Mouse (Mus musculus): ENCODE data around the gene Cdca7l.
"Not testable (repeated sequence)": the region's sequence is repeated elsewhere in the genome, so short reads cannot be mapped to it uniquely, and the experiment has no call there.

The Cdca7l gene

GRCm38 (mm10) chr12:117803989-117804388, at the start of gene Cdca7l:
Gene Cdca7l (plus strand): TSS chr12:117804289.
- DNase-seq (ENCODE audit: low spot score in 2 of 2) = not testable (repeated sequence)

DNA sequence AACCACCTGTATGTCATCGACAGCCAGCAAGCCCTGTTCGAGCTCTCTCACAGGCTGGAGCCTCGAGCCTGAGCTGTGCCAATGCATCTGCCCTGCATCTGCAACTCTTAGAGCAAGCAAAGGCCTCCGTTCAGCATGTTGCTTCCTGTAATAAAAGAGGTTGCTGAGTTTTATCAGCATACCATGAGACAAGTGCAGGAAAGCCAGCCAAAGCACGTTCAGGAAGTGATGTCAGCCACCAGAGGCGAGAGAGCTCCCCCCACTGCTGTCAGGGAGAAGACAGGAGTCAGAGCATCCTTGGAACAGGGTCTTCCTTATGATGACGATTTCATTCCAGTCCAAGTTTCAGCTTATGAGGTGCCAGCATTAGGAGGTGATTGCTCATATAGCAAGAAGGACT, 48.1 kb upstream of the Cdca7l start:
- no peak for DNase-seq (ENCODE audit: low spot score in 2 of 2)

DNA sequence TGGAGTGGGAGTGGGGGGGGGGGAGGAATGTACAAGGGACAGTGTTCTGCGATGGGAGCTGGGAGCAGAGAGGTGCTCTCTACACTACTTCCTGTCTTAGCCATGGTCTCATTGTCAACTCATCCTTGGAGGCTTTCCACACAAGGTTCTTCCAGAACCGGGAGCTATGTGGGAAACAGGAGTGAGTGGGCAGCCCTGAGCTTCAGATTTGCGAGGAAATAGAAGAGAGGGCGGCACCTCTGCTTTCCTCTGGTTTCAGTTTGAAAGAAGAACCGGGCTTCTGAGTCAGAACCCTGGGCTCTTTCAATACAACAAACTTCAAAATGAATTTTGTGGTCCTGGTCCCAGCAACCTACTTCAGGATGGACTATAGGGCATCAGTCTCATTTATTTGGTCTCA, 43.7 kb upstream of the Cdca7l start:
- no peak for DNase-seq (ENCODE audit: low spot score in 2 of 2)

GRCm38 (mm10) chr12:117760846-117761245, 43.2 kb upstream of the Cdca7l start:
- DNase-seq (ENCODE audit: low spot score in 2 of 2) = no peak

- DNase-seq (ENCODE audit: low spot score in 2 of 2) = peak; percentile 45 to 47
These were observed 42.4 kb upstream of the Cdca7l start for GRCm38 (mm10) chr12:117761698-117762097.

GRCm38 (mm10) chr12:117763247-117763646, 40.8 kb upstream of the Cdca7l start:
- no peak for DNase-seq (ENCODE audit: low spot score in 2 of 2)

DNA sequence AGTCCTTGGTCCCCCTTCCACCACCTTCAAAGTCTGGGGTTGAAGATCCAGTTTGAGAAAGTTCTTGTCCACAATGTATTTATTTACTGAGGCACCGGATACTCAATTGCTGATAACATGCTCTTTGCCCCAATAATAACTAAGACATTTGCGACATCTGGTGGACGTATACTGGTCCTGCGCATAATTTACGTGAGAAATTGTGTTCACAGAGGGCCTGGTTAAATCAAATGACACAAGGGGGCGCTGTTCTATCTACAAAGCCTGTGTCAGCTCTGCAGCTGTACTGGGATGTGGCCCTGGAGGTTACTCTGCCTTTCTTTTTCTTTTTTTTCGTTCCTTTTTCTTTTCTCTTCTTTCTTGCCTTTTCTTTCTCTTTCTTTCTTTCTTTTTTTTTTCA, 39.2 kb upstream of the Cdca7l start:
- DNase-seq (ENCODE audit: low spot score in 2 of 2) = peak; percentile 41 to 67

- DNase-seq (ENCODE audit: low spot score in 2 of 2) = peak; percentile 38 to 73
These were observed 35.0 kb upstream of the Cdca7l start for GRCm38 (mm10) chr12:117769113-117769512.

DNA sequence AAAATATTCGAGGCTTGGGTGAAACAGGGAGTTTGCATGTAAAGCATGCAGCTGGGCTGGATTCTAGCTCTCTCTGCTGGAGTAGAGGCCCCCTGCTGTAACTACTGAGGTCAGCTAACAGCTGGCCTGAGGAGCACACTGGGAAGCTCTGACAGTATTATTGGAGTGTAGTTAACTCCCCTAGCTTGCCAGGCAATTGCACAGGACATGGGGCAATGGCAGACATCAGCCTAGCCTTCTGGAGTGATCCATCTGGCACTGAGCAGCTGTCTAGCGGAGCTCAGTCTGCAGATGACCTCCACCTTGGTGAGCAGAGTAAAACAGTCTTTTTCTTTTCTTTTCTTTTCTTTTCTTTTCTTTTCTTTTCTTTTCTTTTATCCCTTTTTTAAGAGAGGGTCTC, 33.9 kb upstream of the Cdca7l start:
- DNase-seq (ENCODE audit: low spot score in 2 of 2) = no peak

- no peak for DNase-seq (ENCODE audit: low spot score in 2 of 2)
These were observed 32.9 kb upstream of the Cdca7l start for GRCm38 (mm10) chr12:117771156-117771555.

GRCm38 (mm10) chr12:117772638-117773037, 31.5 kb upstream of the Cdca7l start:
- peak; percentile 55 to 74 for DNase-seq (ENCODE audit: low spot score in 2 of 2)

- no peak for DNase-seq (ENCODE audit: low spot score in 2 of 2)
These were observed 27.2 kb upstream of the Cdca7l start for GRCm38 (mm10) chr12:117776841-117777240.

DNA sequence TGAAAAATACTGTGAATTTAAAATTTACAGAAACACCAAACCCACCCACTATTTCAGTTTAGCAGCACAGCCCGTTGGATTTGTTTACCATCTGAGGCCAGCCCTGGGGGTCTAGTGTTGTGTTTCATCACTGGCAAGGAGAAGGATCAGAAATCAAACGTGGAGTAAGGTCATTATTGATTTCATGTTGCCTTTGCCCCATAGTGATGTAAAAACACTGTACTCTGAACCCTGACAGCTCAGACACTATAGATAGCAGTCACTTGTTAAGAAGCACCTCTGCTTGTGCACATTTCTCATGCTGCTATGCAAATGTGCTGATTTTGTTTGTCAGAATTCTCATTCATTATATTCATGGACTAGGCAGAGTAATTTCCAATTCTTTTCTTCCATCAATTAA, 22.7 kb upstream of the Cdca7l start:
- no peak for DNase-seq (ENCODE audit: low spot score in 2 of 2)

GRCm38 (mm10) chr12:117783426-117783825, 20.7 kb upstream of the Cdca7l start:
- DNase-seq (ENCODE audit: low spot score in 2 of 2) = no peak

GRCm38 (mm10) chr12:117786621-117787020, 17.5 kb upstream of the Cdca7l start:
- DNase-seq (ENCODE audit: low spot score in 2 of 2) = no peak

GRCm38 (mm10) chr12:117788513-117789011, 15.5 kb upstream of the Cdca7l start:
- no peak for DNase-seq (ENCODE audit: low spot score in 2 of 2)

- DNase-seq (ENCODE audit: low spot score in 2 of 2) = no peak
These were observed 15.1 kb upstream of the Cdca7l start for GRCm38 (mm10) chr12:117789017-117789416.

DNA sequence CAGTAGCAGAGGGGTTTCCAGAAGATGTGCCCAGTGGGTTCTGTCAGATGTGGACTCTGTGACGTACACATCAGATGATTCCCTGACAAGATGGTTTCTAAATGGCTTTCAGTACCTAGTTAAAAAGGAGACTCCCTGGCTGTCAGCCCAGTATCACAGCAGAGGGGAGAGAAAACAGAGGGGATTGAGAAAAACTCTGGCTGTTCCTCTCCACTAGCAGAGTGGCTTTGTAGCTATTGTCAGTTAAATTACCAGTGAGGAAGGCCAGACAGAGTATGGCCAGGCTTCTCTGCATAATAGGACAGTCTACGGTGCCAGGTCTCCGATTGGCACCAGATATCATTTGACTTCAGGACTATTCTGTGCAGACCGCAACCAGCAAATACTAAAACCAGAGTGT, 8.8 kb upstream of the Cdca7l start:
- no peak for DNase-seq (ENCODE audit: low spot score in 2 of 2)

DNA sequence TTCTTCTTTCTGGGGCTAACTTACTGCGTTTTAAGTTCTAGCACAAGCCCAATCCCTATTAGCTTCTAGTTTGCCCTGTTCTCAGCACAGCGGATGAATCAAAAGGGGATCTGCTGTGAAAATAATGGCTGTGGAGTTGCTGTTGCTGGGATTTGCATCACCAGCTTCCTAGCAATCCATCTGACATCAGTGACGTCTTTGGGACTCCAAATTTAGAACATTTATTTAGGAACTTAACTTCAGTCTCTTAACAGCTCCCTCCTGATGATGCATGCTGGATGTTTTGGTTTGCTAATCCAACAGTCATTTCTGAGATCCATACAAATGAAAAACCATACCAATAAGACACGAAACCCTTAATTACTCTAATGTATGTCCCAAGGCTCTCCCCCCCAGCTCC, 1.5 kb downstream of the Cdca7l start:
- DNase-seq (ENCODE audit: low spot score in 2 of 2) = no peak

- DNase-seq (ENCODE audit: low spot score in 2 of 2) = no peak
These were observed 1.9 kb downstream of the Cdca7l start for GRCm38 (mm10) chr12:117806007-117806451.

DNA sequence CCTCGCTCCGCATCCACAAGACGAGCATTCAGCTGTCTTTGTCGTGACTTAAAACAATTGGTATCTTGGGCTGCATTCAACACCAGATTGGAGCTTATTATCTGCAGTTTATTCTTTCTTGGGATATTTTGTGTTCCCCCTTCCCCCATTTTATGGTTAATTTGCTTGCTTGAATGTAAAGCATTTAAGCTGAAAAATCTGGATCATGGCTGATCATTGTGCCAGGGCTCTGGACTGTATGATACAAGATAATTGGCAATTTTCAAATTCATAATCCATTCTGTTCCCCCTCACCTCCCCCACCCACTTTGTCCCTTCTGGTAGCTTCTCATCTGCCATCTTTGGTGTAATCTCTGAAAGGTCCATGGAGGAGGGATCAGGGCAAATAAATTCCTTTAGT, 2.4 kb downstream of the Cdca7l start:
- no peak for DNase-seq (ENCODE audit: low spot score in 2 of 2)

DNA sequence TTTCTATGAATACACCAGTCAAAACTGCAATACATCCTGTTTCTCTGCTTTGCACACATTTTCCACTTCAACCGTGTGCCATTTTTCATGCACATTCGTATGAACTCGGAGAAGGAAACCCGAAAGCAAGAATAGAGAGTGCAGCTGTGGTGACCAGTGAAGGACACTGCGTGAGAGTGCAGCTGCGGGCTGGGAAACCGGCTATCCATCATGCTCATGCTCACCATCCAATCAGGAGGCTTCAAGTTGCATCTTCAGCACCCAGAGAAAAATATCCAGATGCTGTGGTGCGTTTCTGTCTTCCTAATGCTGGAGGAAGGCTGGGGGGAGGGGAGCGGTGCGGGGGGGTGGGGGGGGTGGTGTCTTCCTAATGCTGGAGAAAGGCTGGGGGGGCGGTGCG, 3.5 kb downstream of the Cdca7l start:
- no peak for DNase-seq (ENCODE audit: low spot score in 2 of 2)

GRCm38 (mm10) chr12:117808355-117809326, 4.6 kb downstream of the Cdca7l start:
- no peak for DNase-seq (ENCODE audit: low spot score in 2 of 2)
